Comparison of ENCODE assay signal across 11 mouse cellular contexts in genomic region chr11:69403691-69404594, GRCm38 (mm10). TPM values are rescaled to one million over a fixed set of nuclear protein-coding genes. Genes with fewer than 3 reads are reported as not detected.
DNase-seq lines count a peak whose midpoint lies in the region; ATAC-seq and TF ChIP-seq lines count a peak whose summit lies in the region.
"Had no signal": no experiment of that assay in that cellular context is flagged by ENCODE, and none has a peak within 500 bp of the region (broad histone marks: within the 10 kb centered on the region; RNA-seq: fewer than 3 reads in every experiment).

No protein-coding gene starts in this region.

- no peak overlapping the region for H3K4me2 ChIP-seq in forebrain, embryonic 11.5 days (ENCODE audit: low read depth, low read length, severe bottlenecking)
- no peak overlapping the region for H3K4me2 ChIP-seq in forebrain, embryonic 16.5 days (ENCODE audit: low read length)
- no peak overlapping the region for H3K4me2 ChIP-seq in midbrain, embryonic 11.5 days
- H3K4me2 ChIP-seq in hindbrain, embryonic 12.5 days (replicated peaks) = no peak overlapping the region

- no peak overlapping the region for H3K9ac ChIP-seq in forebrain, embryonic 11.5 days (ENCODE audit: low read length)
- no peak overlapping the region for H3K9ac ChIP-seq in forebrain, embryonic 16.5 days (replicated peaks; ENCODE audit: low read depth, low read length)
- no peak overlapping the region for H3K9ac ChIP-seq in midbrain, embryonic 11.5 days (ENCODE audit: low read length)
- peak overlapping the region; percentile 43 for H3K9ac ChIP-seq in ES-Bruce4 (ENCODE audit: low read depth, poor library complexity, severe bottlenecking)
- H3K9ac ChIP-seq in hindbrain, embryonic 12.5 days = no peak overlapping the region
- H3K9ac ChIP-seq: forebrain, postnatal 0 days had no signal

- no peak for ATAC-seq in forebrain, embryonic 11.5 days (replicated peaks; ENCODE audit: low FRiP score)
- ATAC-seq in forebrain, embryonic 16.5 days = no peak
- no peak for ATAC-seq in midbrain, embryonic 11.5 days (ENCODE audit: low FRiP score)
- ATAC-seq in hindbrain, embryonic 12.5 days (ENCODE audit: low FRiP score) = no peak
- ATAC-seq: forebrain, postnatal 0 days; intestine, postnatal 0 days had no signal

- 89% methylated on average over 37 of the region's 38 CpGs for WGBS in forebrain, embryonic 11.5 days
- WGBS in forebrain, embryonic 16.5 days = 93% methylated on average over 35 of the region's 38 CpGs
- 93% methylated on average over 38 of the region's 38 CpGs for WGBS in midbrain, embryonic 10.5 days
- 91% methylated on average over 38 of the region's 38 CpGs for WGBS in midbrain, embryonic 11.5 days
- WGBS in hindbrain, embryonic 12.5 days = 94% methylated on average over 34 of the region's 38 CpGs

- H3K9me3 ChIP-seq in forebrain, embryonic 11.5 days (ENCODE audit: control insufficient read depth, low read length) = no peaks in the 10 kb centered on the region
- no peaks in the 10 kb centered on the region for H3K9me3 ChIP-seq in forebrain, embryonic 16.5 days (ENCODE audit: control insufficient read depth, low read length)
- no peaks in the 10 kb centered on the region for H3K9me3 ChIP-seq in midbrain, embryonic 10.5 days (replicated peaks)
- no peaks in the 10 kb centered on the region for H3K9me3 ChIP-seq in midbrain, embryonic 11.5 days (ENCODE audit: control insufficient read depth, low read length)
- no peaks in the 10 kb centered on the region for H3K9me3 ChIP-seq in ES-Bruce4 (replicated peaks; ENCODE audit: control insufficient read depth, insufficient read depth, low read length, poor library complexity, severe bottlenecking)
- H3K9me3 ChIP-seq in hindbrain, embryonic 12.5 days (replicated peaks) = no peaks in the 10 kb centered on the region

- DNase-seq in forebrain, embryonic 11.5 days (ENCODE audit: low spot score) = peak; percentile 53
- DNase-seq in midbrain, embryonic 10.5 days (ENCODE audit: low spot score) = no peak
- DNase-seq in midbrain, embryonic 11.5 days (ENCODE audit: low spot score, missing footprints) = no peak
- peak; percentile 28 to 36 for DNase-seq in cerebellum, postnatal 10 days
- DNase-seq in urinary bladder, postnatal 36 days (ENCODE audit: low spot score in 2 of 2) = no peak
- DNase-seq: forebrain, postnatal 0 days had no signal

- H3K36me3 ChIP-seq in forebrain, embryonic 11.5 days (ENCODE audit: control insufficient read depth, insufficient read depth, low read length) = peaks cover 43% of the 10 kb centered on the region
- H3K36me3 ChIP-seq in forebrain, embryonic 16.5 days (ENCODE audit: control insufficient read depth, insufficient read depth) = peaks cover 73% of the 10 kb centered on the region
- H3K36me3 ChIP-seq in midbrain, embryonic 10.5 days = peaks cover 91% of the 10 kb centered on the region
- H3K36me3 ChIP-seq in midbrain, embryonic 11.5 days (ENCODE audit: control insufficient read depth, insufficient read depth, low read length) = peaks cover 57% of the 10 kb centered on the region
- no peaks in the 10 kb centered on the region for H3K36me3 ChIP-seq in ES-Bruce4 (ENCODE audit: control insufficient read depth, insufficient read depth, low read length, poor library complexity, severe bottlenecking)
- peaks cover 87% of the 10 kb centered on the region for H3K36me3 ChIP-seq in hindbrain, embryonic 12.5 days

- H3K4me1 ChIP-seq in forebrain, embryonic 11.5 days (replicated peaks; ENCODE audit: control insufficient read depth, insufficient read depth, low read length) = peaks cover 19% of the 10 kb centered on the region
- peaks cover 19% of the 10 kb centered on the region for H3K4me1 ChIP-seq in forebrain, embryonic 16.5 days (replicated peaks; ENCODE audit: control insufficient read depth, insufficient read depth, low read length)
- H3K4me1 ChIP-seq in midbrain, embryonic 10.5 days = peaks cover 49% of the 10 kb centered on the region
- peaks cover 18% of the 10 kb centered on the region for H3K4me1 ChIP-seq in midbrain, embryonic 11.5 days (ENCODE audit: control insufficient read depth, insufficient read depth, low read length)
- H3K4me1 ChIP-seq in ES-Bruce4 (ENCODE audit: control insufficient read depth, insufficient read depth, low read length) = no peaks in the 10 kb centered on the region
- H3K4me1 ChIP-seq in hindbrain, embryonic 12.5 days = peaks cover 25% of the 10 kb centered on the region

- peaks cover 2% of the 10 kb centered on the region; the same call in 1 of the 2 replicates for H3K27me3 ChIP-seq in forebrain, embryonic 11.5 days (ENCODE audit: control insufficient read depth, insufficient read depth, low read length)
- no peaks in the 10 kb centered on the region for H3K27me3 ChIP-seq in forebrain, embryonic 16.5 days (replicated peaks; ENCODE audit: control insufficient read depth, insufficient read depth, low read length)
- H3K27me3 ChIP-seq in midbrain, embryonic 10.5 days (ENCODE audit: low read depth, poor library complexity, severe bottlenecking) = peaks cover 22% of the 10 kb centered on the region
- peaks cover 13% of the 10 kb centered on the region for H3K27me3 ChIP-seq in midbrain, embryonic 11.5 days (ENCODE audit: control insufficient read depth, insufficient read depth, low read length)
- no peaks in the 10 kb centered on the region for H3K27me3 ChIP-seq in ES-Bruce4 (ENCODE audit: control insufficient read depth, insufficient read depth, low read length, poor library complexity, severe bottlenecking)
- H3K27me3 ChIP-seq in hindbrain, embryonic 12.5 days = peaks cover 15% of the 10 kb centered on the region
- H3K27me3 ChIP-seq: CH12.LX had no signal

- TF ChIP-seq POLR2A in ES-Bruce4 (IDR thresholded peaks at IDR 0.05; ENCODE audit: insufficient read depth, low read length) = no peak

- no peak overlapping the region for H3K4me3 ChIP-seq in forebrain, embryonic 11.5 days (ENCODE audit: low read depth, low read length)
- H3K4me3 ChIP-seq in forebrain, embryonic 16.5 days (replicated peaks; ENCODE audit: low read length) = no peak overlapping the region
- peak overlapping the region; percentile 21; the same call in 1 of the 2 replicates for H3K4me3 ChIP-seq in midbrain, embryonic 10.5 days
- H3K4me3 ChIP-seq in midbrain, embryonic 11.5 days (ENCODE audit: low read depth, low read length) = no peak overlapping the region
- peak overlapping the region; percentile 33 for H3K4me3 ChIP-seq in ES-Bruce4 (ENCODE audit: low read depth, low read length)
- no peak overlapping the region for H3K4me3 ChIP-seq in hindbrain, embryonic 12.5 days

- TF ChIP-seq CTCF in ES-Bruce4 (IDR thresholded peaks at IDR 0.05; ENCODE audit: low read depth, low read length) = no peak

- no peak overlapping the region for H3K27ac ChIP-seq in forebrain, embryonic 11.5 days (ENCODE audit: low read depth, low read length)
- H3K27ac ChIP-seq in forebrain, embryonic 16.5 days (ENCODE audit: low read length) = no peak overlapping the region
- H3K27ac ChIP-seq in midbrain, embryonic 10.5 days (replicated peaks) = no peak overlapping the region
- no peak overlapping the region for H3K27ac ChIP-seq in midbrain, embryonic 11.5 days (ENCODE audit: low read depth, low read length)
- no peak overlapping the region for H3K27ac ChIP-seq in ES-Bruce4 (ENCODE audit: insufficient read depth, low read length)
- H3K27ac ChIP-seq in hindbrain, embryonic 12.5 days = no peak overlapping the region

- TF ChIP-seq EP300 in ES-Bruce4 (IDR thresholded peaks at IDR 0.05; ENCODE audit: insufficient read depth, low read depth, low read length) = no peak

RNA-seq across cellular contexts. Expression of gene Tmem88, which starts 5.9 kb away (rescaled TPM):
- 15.6 and 18.5 TPM in 2 replicates for polyA plus RNA-seq in forebrain, embryonic 11.5 days (2014; fragmentation: Nextera tagmentation; extraction: Ambion mirVana)
- 5.9 and 6.2 TPM in 2 replicates for polyA plus RNA-seq in forebrain, embryonic 16.5 days (2015; fragmentation: Nextera tagmentation; extraction: Ambion mirVana)
- polyA plus RNA-seq in midbrain, embryonic 10.5 days (2016; fragmentation: Nextera tagmentation; extraction: Ambion mirVana) = 16.9 and 21.4 TPM in 2 replicates
- 11.9 and 13.1 TPM in 2 replicates for polyA plus RNA-seq in midbrain, embryonic 11.5 days (2014; fragmentation: Nextera tagmentation; extraction: Ambion mirVana)
- 15.7 and 16.6 TPM in 2 replicates for polyA plus RNA-seq in ES-Bruce4 (2011; ENCODE audit: insufficient read depth, insufficient read length, low read depth, missing spikeins)
- polyA plus RNA-seq in hindbrain, embryonic 12.5 days (2016; fragmentation: Nextera tagmentation; extraction: Ambion mirVana) = 13.2 and 14.8 TPM in 2 replicates

RNA-seq across cellular contexts. Expression of gene Cyb5d1, which starts 8.5 kb away (rescaled TPM):
- 43.7 and 44.4 TPM in 2 replicates for polyA plus RNA-seq in forebrain, embryonic 11.5 days (2014; fragmentation: Nextera tagmentation; extraction: Ambion mirVana)
- polyA plus RNA-seq in forebrain, embryonic 16.5 days (2015; fragmentation: Nextera tagmentation; extraction: Ambion mirVana) = 42.5 and 44.2 TPM in 2 replicates
- 50.4 and 57.3 TPM in 2 replicates for polyA plus RNA-seq in midbrain, embryonic 10.5 days (2016; fragmentation: Nextera tagmentation; extraction: Ambion mirVana)
- polyA plus RNA-seq in midbrain, embryonic 11.5 days (2014; fragmentation: Nextera tagmentation; extraction: Ambion mirVana) = 44.6 and 50.5 TPM in 2 replicates
- polyA plus RNA-seq in ES-Bruce4 (2011; ENCODE audit: insufficient read depth, insufficient read length, low read depth, missing spikeins) = 21.1 and 21.5 TPM in 2 replicates
- 48.0 and 50.5 TPM in 2 replicates for polyA plus RNA-seq in hindbrain, embryonic 12.5 days (2016; fragmentation: Nextera tagmentation; extraction: Ambion mirVana)

RNA-seq across cellular contexts. Expression of gene Naa38, which starts 8.7 kb away (rescaled TPM):
- 105 and 109 TPM in 2 replicates for polyA plus RNA-seq in forebrain, embryonic 11.5 days (2014; fragmentation: Nextera tagmentation; extraction: Ambion mirVana)
- 79.2 and 86.1 TPM in 2 replicates for polyA plus RNA-seq in forebrain, embryonic 16.5 days (2015; fragmentation: Nextera tagmentation; extraction: Ambion mirVana)
- polyA plus RNA-seq in midbrain, embryonic 10.5 days (2016; fragmentation: Nextera tagmentation; extraction: Ambion mirVana) = 145 and 146 TPM in 2 replicates
- 120 and 130 TPM in 2 replicates for polyA plus RNA-seq in midbrain, embryonic 11.5 days (2014; fragmentation: Nextera tagmentation; extraction: Ambion mirVana)
- 77.9 and 94.0 TPM in 2 replicates for polyA plus RNA-seq in ES-Bruce4 (2011; ENCODE audit: insufficient read depth, insufficient read length, low read depth, missing spikeins)
- polyA plus RNA-seq in hindbrain, embryonic 12.5 days (2016; fragmentation: Nextera tagmentation; extraction: Ambion mirVana) = 94.0 and 103 TPM in 2 replicates

RNA-seq across cellular contexts. Expression of gene Kdm6b, which starts 9.5 kb away (rescaled TPM):
- 40.9 and 41.0 TPM in 2 replicates for polyA plus RNA-seq in forebrain, embryonic 11.5 days (2014; fragmentation: Nextera tagmentation; extraction: Ambion mirVana)
- polyA plus RNA-seq in forebrain, embryonic 16.5 days (2015; fragmentation: Nextera tagmentation; extraction: Ambion mirVana) = 48.4 and 52.8 TPM in 2 replicates
- polyA plus RNA-seq in midbrain, embryonic 10.5 days (2016; fragmentation: Nextera tagmentation; extraction: Ambion mirVana) = 31.8 and 37.1 TPM in 2 replicates
- polyA plus RNA-seq in midbrain, embryonic 11.5 days (2014; fragmentation: Nextera tagmentation; extraction: Ambion mirVana) = 30.2 and 31.7 TPM in 2 replicates
- 23.3 and 28.4 TPM in 2 replicates for polyA plus RNA-seq in ES-Bruce4 (2011; ENCODE audit: insufficient read depth, insufficient read length, low read depth, missing spikeins)
- polyA plus RNA-seq in hindbrain, embryonic 12.5 days (2016; fragmentation: Nextera tagmentation; extraction: Ambion mirVana) = 51.4 and 51.6 TPM in 2 replicates

RNA-seq across cellular contexts. Expression of gene Chd3, which starts 34.7 kb away (rescaled TPM):
- polyA plus RNA-seq in forebrain, embryonic 11.5 days (2014; fragmentation: Nextera tagmentation; extraction: Ambion mirVana) = 53.0 and 61.4 TPM in 2 replicates
- polyA plus RNA-seq in forebrain, embryonic 16.5 days (2015; fragmentation: Nextera tagmentation; extraction: Ambion mirVana) = 132 and 146 TPM in 2 replicates
- polyA plus RNA-seq in midbrain, embryonic 10.5 days (2016; fragmentation: Nextera tagmentation; extraction: Ambion mirVana) = 41.7 and 50.6 TPM in 2 replicates
- 38.2 and 39.4 TPM in 2 replicates for polyA plus RNA-seq in midbrain, embryonic 11.5 days (2014; fragmentation: Nextera tagmentation; extraction: Ambion mirVana)
- 21.9 and 25.7 TPM in 2 replicates for polyA plus RNA-seq in ES-Bruce4 (2011; ENCODE audit: insufficient read depth, insufficient read length, low read depth, missing spikeins)
- polyA plus RNA-seq in hindbrain, embryonic 12.5 days (2016; fragmentation: Nextera tagmentation; extraction: Ambion mirVana) = 93.4 and 97.6 TPM in 2 replicates

Comparison
In these comparisons a context has a peak if more than half of its experiments do, and no peak if none do; other contexts are left out.
1. H3K4me3 ChIP-seq: peak in midbrain, embryonic 10.5 days (single experiment) and ES-Bruce4 (single experiment); none in forebrain, embryonic 11.5 days (single experiment), forebrain, embryonic 16.5 days (single experiment), midbrain, embryonic 11.5 days (single experiment) and hindbrain, embryonic 12.5 days (single experiment).
2. DNase-seq: peak in forebrain, embryonic 11.5 days (single experiment) and cerebellum, postnatal 10 days (2 of 2); none in midbrain, embryonic 10.5 days (single experiment), midbrain, embryonic 11.5 days (single experiment) and urinary bladder, postnatal 36 days (0 of 2).